Mouse (Mus musculus) hindbrain, postnatal 0 days (tissue): Measurements from ENCODE around the gene 1190005I06Rik. TPM values are rescaled to one million over a fixed set of nuclear protein-coding genes. Genes with fewer than 3 reads are reported as not detected.

ENCODE experiments used
- ATAC-seq: fragments of 200-750 bp; cut with Nextera tagmentation; 2 replicates; pipeline ENCODE4 v1.8.0; 2017; ENCODE audit warnings: mild to moderate bottlenecking, moderate TSS enrichment, moderate library complexity
- DNase-seq: peaks from one replicate; pipeline ENCODE4 v3.0.0-alpha.2; 2015; ENCODE audit warnings: low spot score
- H3K27ac ChIP-seq: fragments of 300-500 bp; sonication (generic); 2 replicates; pipeline ENCODE4 v1.5.1; 2014; ENCODE audit warnings: mild to moderate bottlenecking
- H3K27me3 ChIP-seq: fragments of 300-500 bp; sonication (generic); 2 replicates; pipeline ENCODE4 v1.6.1; 2014; ENCODE audit warnings: low read length, mixed read lengths; ENCODE audit not compliant: insufficient read depth
- H3K36me3 ChIP-seq: fragments of 300-500 bp; sonication (generic); 2 replicates; pipeline ENCODE4 v1.6.1; 2014; ENCODE audit warnings: low read length, mixed read lengths; ENCODE audit not compliant: insufficient read depth
- H3K4me1 ChIP-seq: fragments of 300-500 bp; sonication (generic); 2 replicates; pipeline ENCODE4 v1.6.1; 2014; ENCODE audit warnings: antibody characterized with exemption, low read length, mixed read lengths; ENCODE audit not compliant: insufficient read depth
- H3K4me2 ChIP-seq: fragments of 300-500 bp; sonication (generic); 2 replicates; pipeline ENCODE4 v1.6.1; 2014; ENCODE audit warnings: low read depth, mild to moderate bottlenecking, low read length, moderate library complexity, mixed read lengths
- H3K4me3 ChIP-seq: fragments of 300-500 bp; sonication (generic); 2 replicates; pipeline ENCODE4 v1.5.1; 2014; ENCODE audit warnings: low read length
- H3K9ac ChIP-seq: fragments of 300-500 bp; sonication (generic); replicated peaks from 2 replicates; pipeline ENCODE4 v1.6.1; 2014; ENCODE audit warnings: mild to moderate bottlenecking, low read length, moderate library complexity, mixed read lengths
- H3K9me3 ChIP-seq: fragments of 300-500 bp; sonication (generic); 2 replicates; pipeline ENCODE4 v1.6.1; 2016; ENCODE audit warnings: low read length, mixed read lengths
- CTCF ChIP-seq: IDR thresholded peaks from 2 replicates; pipeline ENCODE4 v1.5.1; 2016; ENCODE audit warnings: antibody characterized with exemption, control low read depth, low read depth
- WGBS: fragments of 180-500 bp; shearing (Covaris S2); extraction: QIAGEN DNeasy Blood & Tissue Kit; methylation state at CpG from one replicate; pipeline ENCODE4 v1.1.7; 2014; 5-methylcytosine and 5-hydroxymethylcytosine counted together
- polyA plus RNA-seq: library from polyadenylated mRNA; unstranded; fragments of >200 nt; fragmentation: Nextera tagmentation; extraction: Ambion mirVana; gene quantifications from 2 replicates; pipeline ENCODE4 v1.2.1, GENCODE M21; 2015
- total RNA-seq: library from RNA; depleted of rRNA; stranded (reverse); fragments of >200 nt; gene quantifications from 2 replicates; pipeline ENCODE4 v1.2.3, GENCODE M21; 2014; rRNA removed

1190005I06Rik gene
- total RNA-seq (12.3 and 26.5 TPM in 2 replicates), polyA plus RNA-seq (17.3 and 20.6 TPM in 2 replicates)

DNA sequence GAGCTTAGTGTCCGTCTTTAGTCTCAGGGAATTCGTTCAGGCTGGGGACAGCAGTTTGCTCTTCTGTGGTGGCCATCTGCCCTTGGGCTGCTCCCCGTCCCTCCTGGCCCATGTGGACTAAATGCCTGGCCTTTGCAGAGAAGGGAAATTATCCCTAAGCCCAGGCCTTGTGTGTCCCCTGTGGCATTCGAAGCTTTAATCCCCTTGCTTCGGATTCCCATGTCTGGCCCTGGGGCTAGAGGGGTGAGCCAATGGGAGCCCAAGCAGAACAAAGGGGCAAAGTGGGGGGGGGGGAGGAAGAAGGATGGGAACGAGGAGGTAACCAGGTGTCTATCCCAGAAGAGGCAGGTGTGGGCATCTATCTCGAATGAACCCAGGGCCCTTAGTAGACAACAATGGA, at the start of gene 1190005I06Rik:
Gene 1190005I06Rik (minus strand): TSS at position 101 of the 400 bp plus-strand sequence.
- H3K4me2 ChIP-seq, result no peak within 1 kb of the TSS
- ATAC-seq (no peak), DNase-seq (no peak)
- TF ChIP-seq CTCF, result no peak
- no peak within 1 kb of the TSS for H3K27ac ChIP-seq
- 54% methylated on average over 7 of the region's 7 CpGs for WGBS
- H3K4me1 ChIP-seq, result no peaks in the 10 kb centered on the region
- no peaks in the 10 kb centered on the region for H3K27me3 ChIP-seq
- H3K36me3 ChIP-seq, result no peaks in the 10 kb centered on the region
- H3K4me3 ChIP-seq, result no peak within 1 kb of the TSS
- no peaks in the 10 kb centered on the region for H3K9me3 ChIP-seq
- H3K9ac ChIP-seq, result no peak within 1 kb of the TSS

- Histone ChIP-seq H3K4me2 (no peak overlapping the region), H3K36me3 (no peaks in the 10 kb centered on the region), H3K27me3 (no peaks in the 10 kb centered on the region), H3K9ac (no peak overlapping the region), H3K4me3 (no peak overlapping the region), H3K27ac (peak overlapping the region; percentile 23; the same call in 1 of the 2 replicates), H3K4me1 (0 out of 2 replicates have a peak, but pooled peaks cover 4% of the 10 kb centered on the region), H3K9me3 (no peaks in the 10 kb centered on the region)
- WGBS, result 36% methylated on average over 13 of the region's 13 CpGs
- peak; percentile 76 for ATAC-seq
- no peak for TF ChIP-seq CTCF
- peak; percentile 55 for DNase-seq
These were observed 49.1 kb upstream of the 1190005I06Rik start for GRCm38 (mm10) chr8:120696401-120697153.

GRCm38 (mm10) chr8:120693861-120694493, 46.5 kb upstream of the 1190005I06Rik start:
- ATAC-seq, result no peak
- Histone ChIP-seq H3K4me2 (no peak overlapping the region), H3K27ac (no peak overlapping the region), H3K36me3 (no peaks in the 10 kb centered on the region), H3K4me1 (0 out of 2 replicates have a peak, but pooled peaks cover 4% of the 10 kb centered on the region), H3K9me3 (no peaks in the 10 kb centered on the region), H3K27me3 (no peaks in the 10 kb centered on the region), H3K4me3 (no peak overlapping the region), H3K9ac (no peak overlapping the region)
- 51% methylated on average over 22 of the region's 22 CpGs for WGBS
- DNase-seq, result no peak
- TF ChIP-seq CTCF, result no peak

- Histone ChIP-seq H3K9ac (no peak overlapping the region), H3K27ac (no peak overlapping the region), H3K27me3 (no peaks in the 10 kb centered on the region), H3K36me3 (no peaks in the 10 kb centered on the region), H3K4me1 (0 out of 2 replicates have a peak, but pooled peaks cover 4% of the 10 kb centered on the region), H3K4me3 (no peak overlapping the region), H3K4me2 (no peak overlapping the region), H3K9me3 (no peaks in the 10 kb centered on the region)
- no peak for TF ChIP-seq CTCF
- WGBS, result 77% methylated on average over 4 of the region's 4 CpGs
- no peak for DNase-seq
- ATAC-seq, result no peak
These were observed 45.5 kb upstream of the 1190005I06Rik start for GRCm38 (mm10) chr8:120692934-120693333.

- 93% methylated on average over 7 of the region's 7 CpGs for WGBS
- Histone ChIP-seq H3K27ac (no peak overlapping the region), H3K4me2 (no peak overlapping the region), H3K36me3 (no peaks in the 10 kb centered on the region), H3K9me3 (no peaks in the 10 kb centered on the region), H3K4me1 (no peaks in the 10 kb centered on the region), H3K27me3 (no peaks in the 10 kb centered on the region), H3K4me3 (no peak overlapping the region), H3K9ac (no peak overlapping the region)
- ATAC-seq (no peak), DNase-seq (no peak)
- TF ChIP-seq CTCF, result no peak
These were observed 41.1 kb upstream of the 1190005I06Rik start for GRCm38 (mm10) chr8:120688511-120688910.

GRCm38 (mm10) chr8:120687786-120688185, 40.4 kb upstream of the 1190005I06Rik start:
- H3K27me3 ChIP-seq, result no peaks in the 10 kb centered on the region
- H3K4me2 ChIP-seq, result no peak overlapping the region
- WGBS, result 68% methylated on average over 8 of the region's 8 CpGs
- TF ChIP-seq CTCF, result no peak
- ATAC-seq (no peak), DNase-seq (no peak)
- no peak overlapping the region for H3K4me3 ChIP-seq
- H3K4me1 ChIP-seq, result no peaks in the 10 kb centered on the region
- no peak overlapping the region for H3K27ac ChIP-seq
- H3K9ac ChIP-seq, result no peak overlapping the region
- H3K36me3 ChIP-seq, result no peaks in the 10 kb centered on the region
- H3K9me3 ChIP-seq, result no peaks in the 10 kb centered on the region
